Mouse (Mus musculus): Measurements from ENCODE around the gene Cldn20. TPM values are rescaled to one million over a fixed set of nuclear protein-coding genes. Genes with fewer than 3 reads are reported as not detected.
A peak's percentile ranks its signal among the peaks of the same experiment; 100 is the strongest.

Cldn20 gene
- polyA plus RNA-seq, 1 experiment = 0.25 TPM

GRCm38 (mm10) chr17:3505711-3506110 is 26.6 kb upstream of the Cldn20 start:
- H3K4me1 ChIP-seq (ENCODE audit: control insufficient read depth, insufficient read depth, low read length) = no peaks in the 10 kb centered on the region
- DNase-seq = no peak
- TF ChIP-seq CTCF (IDR thresholded peaks at IDR 0.05; ENCODE audit: borderline replicate concordance, insufficient read depth, low read depth, low read length) = no peak
- no peak for TF ChIP-seq POLR2A (IDR thresholded peaks at IDR 0.05; ENCODE audit: borderline replicate concordance, insufficient read depth, low read length)
- no peak overlapping the region for H3K4me3 ChIP-seq (replicated peaks; ENCODE audit: insufficient read depth, low read depth, low read length)
- 98% methylated on average over 1 of the region's 1 CpGs for WGBS
- H3K27ac ChIP-seq (ENCODE audit: insufficient read depth, low read length) = no peak overlapping the region
- H3K27me3 ChIP-seq (ENCODE audit: control insufficient read depth, insufficient read depth, low read length) = no peaks in the 10 kb centered on the region

DNA sequence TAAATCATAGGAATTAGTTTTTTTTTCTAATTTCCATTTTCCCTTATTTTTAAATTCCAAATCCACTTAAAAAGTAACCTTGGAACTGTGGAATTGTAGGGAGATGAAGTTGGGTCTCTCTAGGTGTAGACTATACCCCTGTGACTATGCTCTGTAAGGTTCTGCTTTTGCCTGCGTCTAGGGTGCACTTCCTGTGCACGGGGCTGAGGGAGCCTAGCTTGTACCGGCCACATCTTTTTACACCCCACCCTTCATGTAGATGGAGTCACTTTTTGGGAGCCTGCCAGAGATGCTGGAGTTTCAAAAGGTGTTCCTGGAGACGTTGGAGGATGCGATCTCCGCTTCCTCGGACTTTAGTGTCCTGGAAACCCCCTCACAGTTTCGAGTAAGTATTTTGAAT is 25.8 kb upstream of the Cldn20 start:
- 85% methylated on average over 8 of the region's 8 CpGs for WGBS

GRCm38 (mm10) chr17:3509841-3510240 is 22.5 kb upstream of the Cldn20 start:
- Histone ChIP-seq H3K27me3 (ENCODE audit: control insufficient read depth, insufficient read depth, low read length) (no peaks in the 10 kb centered on the region), H3K4me1 (ENCODE audit: control insufficient read depth, insufficient read depth, low read length) (no peaks in the 10 kb centered on the region), H3K27ac (ENCODE audit: insufficient read depth, low read length) (no peak overlapping the region), H3K4me3 (replicated peaks; ENCODE audit: insufficient read depth, low read depth, low read length) (no peak overlapping the region)
- peak; percentile 92 for TF ChIP-seq CTCF (IDR thresholded peaks at IDR 0.05; ENCODE audit: borderline replicate concordance, insufficient read depth, low read depth, low read length)
- no peak for TF ChIP-seq POLR2A (IDR thresholded peaks at IDR 0.05; ENCODE audit: borderline replicate concordance, insufficient read depth, low read length)
- peak; percentile 56 for DNase-seq
- WGBS = 11% methylated on average over 1 of the region's 1 CpGs

More for the DNA sequence above, 25.8 kb upstream of the Cldn20 start:
- H3K4me3 ChIP-seq (replicated peaks; ENCODE audit: insufficient read depth, low read depth, low read length) = no peak overlapping the region
- TF ChIP-seq POLR2A (IDR thresholded peaks at IDR 0.05; ENCODE audit: borderline replicate concordance, insufficient read depth, low read length) (no peak), CTCF (IDR thresholded peaks at IDR 0.05; ENCODE audit: borderline replicate concordance, insufficient read depth, low read depth, low read length) (no peak)
- H3K4me1 ChIP-seq (ENCODE audit: control insufficient read depth, insufficient read depth, low read length) = no peaks in the 10 kb centered on the region
- no peak overlapping the region for H3K27ac ChIP-seq (ENCODE audit: insufficient read depth, low read length)
- no peaks in the 10 kb centered on the region for H3K27me3 ChIP-seq (ENCODE audit: control insufficient read depth, insufficient read depth, low read length)
- no peak for DNase-seq

DNA sequence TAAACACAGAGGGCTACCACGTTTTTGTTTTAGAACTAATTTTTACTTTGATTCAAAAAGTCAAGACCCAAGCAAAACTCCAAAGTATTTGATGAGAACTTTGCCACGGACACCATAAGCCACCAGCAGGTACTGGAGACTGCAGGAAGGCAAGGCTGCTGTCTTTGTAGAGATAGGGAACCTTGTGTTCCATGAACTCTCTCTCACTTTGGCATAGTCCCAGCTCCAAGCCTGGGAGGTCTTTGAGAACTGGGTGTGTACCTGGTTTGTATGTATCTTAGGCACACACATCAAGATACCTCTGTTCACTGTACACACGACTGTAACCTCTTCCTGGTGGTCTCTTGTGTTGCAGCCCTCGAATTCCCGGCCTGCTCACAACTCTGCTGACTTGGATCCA is 18.0 kb upstream of the Cldn20 start:
- no peak for DNase-seq
- H3K27ac ChIP-seq (ENCODE audit: insufficient read depth, low read length) = no peak overlapping the region
- H3K4me1 ChIP-seq (ENCODE audit: control insufficient read depth, insufficient read depth, low read length) = no peaks in the 10 kb centered on the region
- WGBS = 84% methylated on average over 5 of the region's 5 CpGs
- H3K27me3 ChIP-seq (ENCODE audit: control insufficient read depth, insufficient read depth, low read length) = no peaks in the 10 kb centered on the region
- no peak for TF ChIP-seq CTCF (IDR thresholded peaks at IDR 0.05; ENCODE audit: borderline replicate concordance, insufficient read depth, low read depth, low read length)
- H3K4me3 ChIP-seq (replicated peaks; ENCODE audit: insufficient read depth, low read depth, low read length) = no peak overlapping the region

GRCm38 (mm10) chr17:3515851-3516250 is 16.5 kb upstream of the Cldn20 start:
- 87% methylated on average over 8 of the region's 8 CpGs for WGBS
- DNase-seq = no peak
- Histone ChIP-seq H3K4me3 (replicated peaks; ENCODE audit: insufficient read depth, low read depth, low read length) (no peak overlapping the region), H3K4me1 (ENCODE audit: control insufficient read depth, insufficient read depth, low read length) (no peaks in the 10 kb centered on the region), H3K27ac (ENCODE audit: insufficient read depth, low read length) (no peak overlapping the region), H3K27me3 (ENCODE audit: control insufficient read depth, insufficient read depth, low read length) (no peaks in the 10 kb centered on the region)
- TF ChIP-seq CTCF (IDR thresholded peaks at IDR 0.05; ENCODE audit: borderline replicate concordance, insufficient read depth, low read depth, low read length) (no peak), POLR2A (IDR thresholded peaks at IDR 0.05; ENCODE audit: borderline replicate concordance, insufficient read depth, low read length) (no peak)

DNA sequence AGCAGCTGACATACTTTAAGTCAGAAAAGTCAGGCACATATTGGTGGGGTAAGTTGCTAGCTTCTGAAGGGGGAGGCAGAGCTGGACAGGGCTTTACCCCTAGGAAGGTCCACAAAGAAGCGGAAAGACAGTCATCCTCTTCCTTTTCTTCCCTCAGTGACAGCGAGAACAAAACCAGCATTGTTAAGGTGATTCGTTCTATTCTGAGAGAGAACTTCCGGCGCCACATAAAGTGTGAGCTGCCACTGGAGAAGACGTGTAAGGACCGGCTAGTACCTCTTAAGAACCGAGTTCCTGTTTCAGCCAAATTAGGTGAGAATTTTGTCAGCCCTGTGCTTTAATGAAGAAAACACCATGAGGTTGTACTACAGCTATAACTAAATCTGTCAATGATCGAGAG is 15.9 kb upstream of the Cldn20 start:
- TF ChIP-seq POLR2A (IDR thresholded peaks at IDR 0.05; ENCODE audit: borderline replicate concordance, insufficient read depth, low read length) (no peak), CTCF (IDR thresholded peaks at IDR 0.05; ENCODE audit: borderline replicate concordance, insufficient read depth, low read depth, low read length) (no peak)
- H3K4me3 ChIP-seq (replicated peaks; ENCODE audit: insufficient read depth, low read depth, low read length) = no peak overlapping the region
- H3K4me1 ChIP-seq (ENCODE audit: control insufficient read depth, insufficient read depth, low read length) = no peaks in the 10 kb centered on the region
- WGBS = 59% methylated on average over 9 of the region's 9 CpGs
- H3K27me3 ChIP-seq (ENCODE audit: control insufficient read depth, insufficient read depth, low read length) = no peaks in the 10 kb centered on the region
- no peak for DNase-seq
- H3K27ac ChIP-seq (ENCODE audit: insufficient read depth, low read length) = no peak overlapping the region

- no peak for DNase-seq
- Histone ChIP-seq H3K4me1 (ENCODE audit: control insufficient read depth, insufficient read depth, low read length) (no peaks in the 10 kb centered on the region), H3K27ac (ENCODE audit: insufficient read depth, low read length) (no peak overlapping the region), H3K27me3 (ENCODE audit: control insufficient read depth, insufficient read depth, low read length) (no peaks in the 10 kb centered on the region), H3K4me3 (replicated peaks; ENCODE audit: insufficient read depth, low read depth, low read length) (no peak overlapping the region)
- TF ChIP-seq POLR2A (IDR thresholded peaks at IDR 0.05; ENCODE audit: borderline replicate concordance, insufficient read depth, low read length) (no peak), CTCF (IDR thresholded peaks at IDR 0.05; ENCODE audit: borderline replicate concordance, insufficient read depth, low read depth, low read length) (no peak)
- WGBS = 92% methylated on average over 5 of the region's 5 CpGs
Observed at GRCm38 (mm10) chr17:3520344-3520743, 12.0 kb upstream of the Cldn20 start.

GRCm38 (mm10) chr17:3527841-3528471 is 4.4 kb upstream of the Cldn20 start:
- Histone ChIP-seq H3K27me3 (ENCODE audit: control insufficient read depth, insufficient read depth, low read length) (no peaks in the 10 kb centered on the region), H3K27ac (ENCODE audit: insufficient read depth, low read length) (no peak overlapping the region), H3K4me1 (ENCODE audit: control insufficient read depth, insufficient read depth, low read length) (no peaks in the 10 kb centered on the region), H3K4me3 (replicated peaks; ENCODE audit: insufficient read depth, low read depth, low read length) (no peak overlapping the region)
- no peak for DNase-seq
- 61% methylated on average over 6 of the region's 6 CpGs for WGBS
- no peak for TF ChIP-seq CTCF (IDR thresholded peaks at IDR 0.05; ENCODE audit: borderline replicate concordance, insufficient read depth, low read depth, low read length)
- TF ChIP-seq POLR2A (IDR thresholded peaks at IDR 0.05; ENCODE audit: borderline replicate concordance, insufficient read depth, low read length) = no peak

Measured in cerebellum, adult 2 months (tissue).